Mouse (Mus musculus): Measurements from ENCODE around the gene Fam117a.

The Fam117a gene

DNA sequence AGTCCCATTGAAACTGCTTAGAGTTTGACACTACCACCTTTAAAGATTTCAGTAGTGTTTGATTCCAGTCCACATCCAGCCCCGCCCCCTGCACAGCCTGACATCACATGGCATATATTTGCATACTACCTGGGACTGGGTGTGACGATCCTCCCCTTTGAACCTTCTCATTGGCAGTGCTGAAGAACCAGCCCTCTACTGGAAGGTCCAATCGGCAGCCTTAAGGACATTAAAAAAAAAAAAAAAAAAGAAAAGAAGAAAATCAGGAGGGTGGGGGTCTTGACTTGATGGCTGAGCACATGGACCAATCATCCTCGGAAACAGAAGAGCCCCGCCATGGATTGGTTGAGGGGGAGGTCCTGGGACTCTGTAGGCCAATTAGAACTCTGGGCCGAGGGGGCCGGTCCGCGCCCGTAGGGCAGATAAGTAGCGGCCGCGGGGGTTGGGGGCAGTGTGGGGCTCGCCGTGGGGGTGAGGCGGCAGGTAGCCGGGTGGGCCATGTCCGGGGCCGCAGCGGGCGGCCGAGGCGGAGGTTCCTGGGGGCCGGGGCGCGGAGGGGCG, at the start of gene Fam117a:
Gene Fam117a (plus strand): TSS at position 451 of the 561 bp plus-strand sequence.
- peak; percentile 95 for DNase-seq (ENCODE audit: low read depth)

DNA sequence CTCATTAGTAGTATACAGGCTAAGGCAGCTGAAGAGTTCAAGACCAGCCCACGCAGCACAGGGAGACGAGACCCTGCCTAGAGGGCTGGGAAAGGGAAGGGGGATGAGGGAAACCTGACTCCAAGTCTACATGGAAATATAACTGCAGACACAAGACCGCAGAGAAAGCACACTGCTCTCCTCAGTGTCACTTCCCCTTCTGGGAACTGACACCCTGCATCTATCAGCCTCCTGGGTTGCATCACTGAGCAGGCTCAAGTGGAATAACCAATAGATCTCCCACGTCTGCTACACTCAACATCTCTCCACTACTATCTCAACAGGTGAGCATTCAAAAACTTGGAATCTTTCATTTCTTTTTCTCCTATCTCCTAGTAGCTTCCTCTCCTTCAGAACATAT, 44.8 kb upstream of the Fam117a start:
- no peak for DNase-seq (ENCODE audit: low read depth)

DNA sequence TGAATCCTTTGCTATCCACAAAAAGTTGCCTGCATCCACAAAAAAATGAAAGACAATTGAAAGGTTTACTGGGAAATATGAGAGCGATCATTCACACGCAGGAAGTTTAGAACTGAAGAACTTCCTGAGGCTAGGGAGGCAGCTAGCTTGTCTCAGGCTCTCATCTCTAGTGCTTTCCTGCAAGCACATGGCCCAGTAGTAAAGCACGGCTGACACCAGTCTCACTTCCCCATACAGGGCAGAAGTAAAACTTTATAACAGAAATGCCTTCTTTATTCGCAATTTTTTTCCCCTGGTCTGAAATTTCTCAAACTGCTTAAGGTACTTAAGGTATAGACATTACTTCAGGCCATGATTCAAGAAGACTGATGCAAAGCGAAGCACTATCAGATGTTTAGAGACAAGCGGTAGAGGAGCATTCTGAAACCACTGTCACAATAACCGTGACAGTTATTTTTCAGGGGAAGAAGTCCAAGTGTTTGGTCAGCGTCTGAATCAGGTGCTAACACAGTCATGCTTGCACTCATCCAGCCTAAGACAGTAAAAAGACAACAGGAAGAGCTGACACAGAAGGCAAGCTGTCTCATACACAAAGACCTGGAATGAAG, 43.7 kb upstream of the Fam117a start:
- DNase-seq (ENCODE audit: low read depth): no peak

DNA sequence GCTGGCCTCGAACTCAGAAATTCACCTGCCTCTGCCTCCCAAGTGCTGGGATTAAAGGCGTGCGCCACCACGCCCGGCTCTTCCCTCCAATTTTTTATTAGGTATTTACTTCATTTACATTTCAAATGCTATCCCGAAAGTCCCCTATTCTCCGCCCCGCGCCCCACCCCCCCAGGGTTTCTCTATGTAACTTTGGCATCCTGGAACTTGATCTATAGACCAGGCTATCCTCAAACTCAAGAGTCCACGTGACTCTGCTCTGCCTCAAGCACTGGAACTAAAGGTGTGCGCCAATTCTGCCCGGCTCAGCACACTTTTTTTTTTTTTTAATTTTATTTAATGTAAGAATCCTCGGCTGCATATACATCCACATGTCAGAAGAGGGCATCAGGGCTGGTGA, 41.1 kb upstream of the Fam117a start:
- no peak for DNase-seq (ENCODE audit: low read depth)

DNA sequence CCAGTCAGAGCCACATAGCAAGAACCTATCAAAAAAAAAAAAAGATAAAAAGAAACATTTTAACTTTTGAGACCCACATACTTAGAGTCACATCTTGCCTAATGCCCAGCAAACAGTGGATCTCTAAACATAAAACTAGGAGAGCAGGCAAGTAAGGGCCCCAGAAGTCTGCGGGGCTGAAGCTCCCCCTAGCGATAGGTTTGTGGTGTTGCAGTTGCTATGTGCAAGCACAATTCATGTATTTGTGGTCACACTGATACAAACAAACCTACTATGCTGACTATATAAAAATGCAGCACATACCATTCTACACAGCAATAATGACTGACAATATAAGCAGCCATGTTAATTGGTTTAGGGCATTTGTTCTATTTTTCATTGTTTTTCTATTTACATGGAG, 38.7 kb upstream of the Fam117a start:
- peak; percentile 74 for DNase-seq (ENCODE audit: low read depth)

DNA sequence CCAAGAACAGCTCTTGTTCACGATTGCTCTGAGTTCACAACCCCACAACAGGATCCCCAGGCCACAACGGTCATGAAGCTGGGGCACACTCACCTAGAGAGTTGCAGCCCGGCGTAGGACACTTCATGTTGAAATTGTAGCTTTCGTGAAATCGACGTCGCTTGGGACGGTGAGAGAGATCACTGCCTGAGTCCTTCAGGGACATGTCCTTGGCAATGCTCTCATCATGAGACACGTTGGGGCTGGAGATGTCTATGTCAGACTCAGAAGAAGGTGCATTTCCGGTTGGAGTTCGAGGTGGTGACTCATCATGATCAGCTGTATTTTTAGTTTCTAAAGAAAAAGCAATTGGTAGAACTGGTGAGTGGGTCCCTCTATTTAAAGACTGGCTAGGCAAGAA, 36.9 kb upstream of the Fam117a start:
- DNase-seq (ENCODE audit: low read depth): no peak

DNA sequence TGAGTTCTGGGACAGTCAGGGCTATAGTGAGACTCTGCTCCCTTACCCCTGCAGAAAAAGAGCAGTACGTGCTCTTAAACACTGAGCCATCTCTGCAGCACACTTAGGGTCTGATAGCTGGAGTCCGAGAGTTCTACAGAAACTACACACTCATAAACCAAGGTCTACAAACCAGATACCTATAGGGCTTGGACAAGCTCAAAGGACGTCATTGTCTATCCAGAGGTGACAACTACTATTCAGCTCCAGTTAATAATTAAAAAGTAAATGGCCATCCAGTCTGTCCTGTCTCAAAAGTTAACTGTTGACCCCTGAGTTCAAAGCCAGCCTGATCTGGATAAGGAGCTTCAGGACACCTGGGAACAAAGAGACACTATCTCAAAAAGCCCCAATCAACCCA, 35.0 kb upstream of the Fam117a start:
- DNase-seq (ENCODE audit: low read depth): no peak

DNA sequence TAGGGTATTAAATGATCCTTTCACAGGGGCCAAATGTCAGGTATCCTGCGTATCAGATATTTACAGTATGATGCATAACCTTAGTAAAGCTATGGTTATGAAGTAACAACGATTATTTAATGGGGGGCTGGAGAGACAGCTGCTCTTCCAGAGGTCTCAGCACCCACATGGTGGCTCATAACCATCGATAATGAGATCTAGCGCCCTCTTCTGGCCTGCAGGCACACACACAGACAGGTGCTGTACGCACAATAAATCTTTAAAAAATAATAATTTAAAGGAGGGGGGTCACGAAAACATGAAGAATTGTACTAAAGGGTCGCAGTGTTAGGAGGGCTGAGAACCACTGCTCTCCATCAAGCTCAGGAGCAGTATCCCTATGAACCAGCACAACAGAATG, 31.2 kb upstream of the Fam117a start:
- peak; percentile 47 for DNase-seq (ENCODE audit: low read depth)

DNA sequence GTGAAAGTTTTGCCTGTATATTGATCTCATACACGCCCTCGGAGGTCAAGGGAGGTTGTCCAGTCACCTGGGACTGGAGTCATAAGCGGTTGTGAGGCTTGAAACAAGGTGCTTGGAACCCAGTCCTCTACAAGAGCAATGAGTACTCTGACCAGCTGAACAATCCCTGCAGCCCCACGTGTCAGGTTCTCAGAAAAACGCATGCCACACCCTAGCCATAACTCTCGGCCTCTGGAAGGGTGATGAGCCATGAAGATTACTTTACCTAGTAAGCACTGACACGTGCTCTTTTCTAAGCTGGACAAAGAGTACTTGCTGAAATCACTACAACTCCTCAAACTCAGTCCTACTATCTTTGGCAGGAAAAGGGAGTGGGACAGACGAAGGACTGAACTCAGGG, 29.3 kb upstream of the Fam117a start:
- DNase-seq (ENCODE audit: low read depth): no peak

DNA sequence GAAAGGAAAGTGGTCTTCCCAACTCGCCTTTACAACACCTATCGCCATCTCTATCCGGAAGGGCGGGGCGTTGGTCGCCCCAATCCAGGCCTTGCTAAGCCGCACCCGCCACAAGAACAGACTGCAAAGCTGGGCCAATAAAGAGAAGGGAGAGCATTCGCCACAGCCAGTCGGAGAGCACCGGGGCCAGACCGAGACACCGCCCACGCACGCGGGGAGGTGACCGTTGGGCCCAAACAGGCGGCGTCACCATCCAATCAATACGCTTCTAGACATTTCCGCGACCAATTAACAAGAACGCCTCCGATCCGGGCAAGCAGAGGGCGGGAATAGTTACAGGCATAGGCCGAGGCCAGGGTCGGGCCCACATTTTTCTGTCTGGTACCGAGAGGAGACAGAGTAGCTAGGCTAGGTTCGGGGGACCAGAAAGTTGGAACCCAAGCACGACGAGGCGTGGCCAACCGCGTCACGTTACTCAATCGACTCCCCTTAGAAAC, 27.3 kb upstream of the Fam117a start:
- DNase-seq (ENCODE audit: low read depth): peak; percentile 97

DNA sequence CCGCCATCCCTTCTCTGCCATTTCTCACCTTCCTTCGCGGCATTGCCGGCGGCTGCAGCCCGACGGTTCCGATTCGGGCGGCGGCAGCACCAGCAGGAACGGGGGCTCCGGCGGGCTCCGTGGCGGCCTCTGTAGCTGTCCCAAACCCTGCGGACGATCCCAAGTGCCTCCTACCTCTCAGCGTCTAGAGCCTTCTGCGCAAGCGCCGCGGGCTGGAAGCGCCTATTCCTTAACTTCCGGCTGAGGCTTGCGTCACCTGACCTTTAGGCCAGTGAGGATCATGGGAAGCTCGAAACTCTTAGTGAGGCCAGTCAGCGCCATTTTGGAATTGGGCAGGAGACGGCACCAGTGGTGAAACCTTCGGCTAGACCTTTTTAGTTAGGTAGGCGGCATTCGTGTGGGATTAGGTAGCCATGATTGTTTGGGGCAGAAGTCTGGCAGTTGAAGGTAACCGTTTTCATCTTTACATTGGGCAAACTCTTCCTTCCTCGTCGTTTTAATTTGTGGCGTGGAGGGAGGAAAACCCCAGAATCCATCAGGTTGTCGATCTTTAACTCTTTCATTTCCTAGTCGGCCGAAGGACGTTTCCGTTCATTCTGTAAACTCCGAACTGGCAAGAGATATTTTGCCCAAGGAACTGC, 26.7 kb upstream of the Fam117a start, which contains the start of gene Kat7:
Gene Kat7 (minus strand): TSS at position 240 of the 641 bp plus-strand sequence.
- DNase-seq (ENCODE audit: low read depth): peak; percentile 98

DNA sequence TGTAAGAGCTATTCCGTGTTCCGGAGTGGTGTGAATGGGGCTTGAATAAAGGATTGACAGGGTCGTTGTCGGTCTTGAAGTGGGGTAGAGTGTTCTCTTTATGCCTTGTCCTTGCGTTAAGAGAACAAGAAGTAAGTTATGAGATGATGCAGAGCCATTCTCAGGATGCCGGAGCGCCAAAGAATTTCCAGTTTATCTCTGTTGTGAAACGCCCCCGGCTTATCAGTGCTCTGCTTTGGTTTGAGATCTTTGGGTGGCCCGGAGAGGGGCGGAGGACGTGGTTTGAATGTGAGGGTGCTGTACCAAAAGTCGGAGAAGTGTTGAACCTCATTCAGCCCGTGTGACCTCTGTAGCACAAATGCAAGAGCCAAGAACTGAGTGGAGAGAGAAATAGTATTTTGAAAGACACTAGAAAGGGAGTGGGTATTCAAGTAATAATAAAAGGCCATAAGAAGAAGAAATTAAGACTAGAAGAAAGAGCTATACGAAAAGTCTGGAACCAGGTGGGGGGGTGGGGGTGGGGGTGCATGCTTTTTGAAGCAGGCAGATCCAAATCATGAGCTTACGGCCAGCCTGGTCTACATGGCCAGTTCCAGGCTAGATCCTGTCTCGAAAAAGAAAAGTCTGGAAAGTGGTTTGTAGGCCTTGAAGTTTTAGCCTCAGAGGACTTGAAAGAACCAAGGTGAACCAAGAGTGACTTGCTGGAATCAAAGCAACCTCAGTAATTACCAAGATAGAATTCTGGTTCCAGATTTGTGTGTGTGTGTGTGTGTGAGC, 26.0 kb upstream of the Fam117a start:
- no peak for DNase-seq (ENCODE audit: low read depth)

DNA sequence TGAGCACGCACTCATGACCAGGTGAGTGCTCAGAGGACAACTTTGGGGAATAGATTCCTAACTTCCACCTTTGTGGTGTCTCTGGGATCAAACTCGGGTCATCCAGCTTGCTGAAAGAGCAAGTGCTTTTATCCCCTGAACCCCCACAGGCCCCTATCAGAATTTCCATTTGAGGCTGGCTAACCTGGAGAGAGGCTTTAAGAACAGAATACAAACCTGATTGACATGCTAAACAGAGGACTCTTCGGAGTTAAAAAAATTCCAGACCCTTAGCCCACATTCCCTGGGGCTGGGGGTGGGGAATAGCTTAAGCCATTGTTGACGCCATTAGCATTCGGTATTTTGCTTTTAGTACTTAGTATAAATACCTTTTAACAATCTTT, 25.4 kb upstream of the Fam117a start:
- DNase-seq (ENCODE audit: low read depth): no peak

DNA sequence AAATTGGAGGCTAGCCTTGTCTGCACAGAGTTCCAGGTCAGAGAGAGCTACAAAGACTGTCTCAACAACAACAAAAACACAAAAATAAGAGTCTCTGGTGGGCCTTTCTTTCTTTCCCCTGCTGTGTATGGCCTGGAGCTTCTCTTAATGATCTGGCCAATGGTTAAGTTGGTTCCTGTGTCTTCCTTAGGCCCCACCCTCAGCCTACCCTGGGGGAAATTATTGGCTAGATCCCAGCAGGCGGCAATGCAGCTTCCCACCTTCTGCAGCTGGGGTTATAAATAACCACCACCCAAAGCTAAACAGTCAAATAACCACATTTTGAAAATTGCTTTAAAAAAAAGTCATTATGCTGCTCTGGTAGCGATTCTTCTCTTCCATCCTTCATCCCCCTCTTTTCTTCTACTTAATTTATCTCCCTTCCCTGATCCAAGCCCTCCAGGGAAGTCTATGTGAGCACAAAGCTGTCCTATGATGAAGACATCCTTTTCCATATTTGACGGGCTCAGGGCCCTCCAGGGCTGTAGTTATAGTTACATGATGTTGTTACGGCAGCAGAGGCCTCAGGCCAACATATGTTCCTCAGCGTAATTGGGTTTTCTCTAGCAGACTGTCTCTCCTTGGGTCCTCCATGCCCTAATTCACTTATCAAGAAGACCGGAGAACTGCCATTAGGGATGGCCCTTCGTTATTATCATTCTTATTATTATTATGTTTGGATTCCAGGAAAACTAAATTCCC, 21.4 kb upstream of the Fam117a start:
- no peak for DNase-seq (ENCODE audit: low read depth)

DNA sequence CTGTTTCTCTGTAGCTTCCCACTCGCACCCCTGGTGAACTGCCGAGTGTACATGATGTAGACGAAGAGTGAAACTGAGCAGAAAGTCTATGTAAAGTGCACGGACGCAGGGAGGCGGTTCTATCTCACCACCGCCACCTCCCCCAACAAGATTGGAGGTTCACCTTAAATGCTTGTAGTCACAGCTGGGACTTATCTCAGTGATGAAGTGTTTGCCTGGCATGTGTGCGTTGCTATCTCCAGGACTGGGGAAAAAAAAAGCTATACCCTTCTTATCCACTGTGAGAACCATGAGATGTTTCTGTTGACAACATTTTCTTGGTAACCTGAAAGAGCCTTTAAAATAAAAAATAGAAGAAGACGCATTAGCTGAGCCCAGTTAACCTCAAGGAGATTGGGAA, 18.7 kb upstream of the Fam117a start:
- no peak for DNase-seq (ENCODE audit: low read depth)

DNA sequence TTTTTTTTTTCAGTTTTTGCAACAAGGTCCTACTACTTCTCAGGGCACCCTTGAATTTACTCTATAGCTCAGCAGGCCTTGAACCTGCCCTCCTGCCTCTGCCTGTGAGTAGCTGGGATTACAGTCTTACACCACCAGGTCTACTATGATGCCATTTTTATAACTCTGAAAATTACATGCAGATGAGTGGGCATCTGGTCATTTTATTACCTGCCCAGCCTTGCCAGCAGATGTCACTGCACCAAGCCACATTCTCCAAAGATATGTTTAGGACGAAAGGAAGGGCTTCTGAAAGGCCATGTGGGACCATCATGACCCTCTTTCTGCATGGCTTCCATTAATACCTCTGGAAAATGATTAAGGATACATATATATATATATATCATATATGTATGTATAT, 17.3 kb upstream of the Fam117a start:
- no peak for DNase-seq (ENCODE audit: low read depth)

DNA sequence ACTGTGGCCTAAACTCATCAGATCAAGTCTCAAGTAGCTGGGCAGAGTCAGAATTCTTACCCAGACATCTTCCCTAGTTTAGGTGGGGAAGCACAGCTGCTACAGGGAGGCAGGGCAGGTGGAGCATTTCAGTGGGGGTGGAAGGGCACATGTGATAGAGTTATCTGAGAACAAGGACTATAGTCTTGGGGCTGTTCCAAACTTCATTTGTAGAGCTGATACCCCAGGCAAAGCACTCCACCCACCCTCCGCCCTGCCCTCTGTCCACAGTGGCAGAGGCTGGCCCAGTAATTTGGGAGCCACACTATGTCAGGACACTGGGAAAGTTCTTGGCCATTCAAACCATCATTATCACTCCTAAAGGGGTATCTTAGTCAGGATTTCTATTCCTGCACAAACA, 16.8 kb upstream of the Fam117a start:
- no peak for DNase-seq (ENCODE audit: low read depth)

DNA sequence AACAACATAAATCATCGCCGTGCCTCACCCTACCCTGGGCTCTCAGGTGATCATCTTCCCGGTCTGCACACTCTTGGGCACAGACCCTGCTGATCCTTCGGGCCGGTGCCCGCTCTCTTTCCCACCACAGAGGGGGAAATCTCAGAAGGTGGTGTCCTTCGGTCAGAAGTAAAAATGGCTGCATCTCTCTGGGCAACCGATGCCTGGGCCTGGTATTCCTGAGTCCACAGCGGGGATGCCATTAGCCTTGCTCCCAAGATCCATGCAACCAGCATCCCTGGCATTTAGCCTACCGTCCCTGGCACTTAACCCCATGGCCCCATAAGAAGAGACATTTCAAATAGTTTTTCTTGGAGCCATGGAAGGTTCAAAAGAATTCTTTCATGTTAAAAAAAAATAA, 12.6 kb upstream of the Fam117a start:
- DNase-seq (ENCODE audit: low read depth): no peak

DNA sequence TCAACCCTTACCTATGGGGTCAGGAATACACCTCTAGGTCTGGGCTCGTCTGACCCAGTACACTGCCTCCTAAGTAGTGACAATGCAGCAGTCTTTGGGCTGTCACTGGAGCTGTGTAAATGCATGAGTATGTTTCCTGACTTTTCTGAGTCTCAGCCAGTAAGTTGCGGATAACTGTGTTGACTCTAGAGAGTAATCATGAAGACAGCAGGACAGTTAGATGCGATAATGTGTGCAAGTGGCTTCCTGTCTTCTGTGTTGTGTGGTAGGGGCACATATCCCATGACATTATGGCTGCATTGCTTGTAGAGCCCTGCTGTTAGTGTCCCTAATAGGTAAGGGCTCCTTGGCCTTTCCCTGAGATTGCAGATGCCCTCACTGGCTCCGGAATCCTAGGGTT, 11.0 kb upstream of the Fam117a start:
- no peak for DNase-seq (ENCODE audit: low read depth)

DNA sequence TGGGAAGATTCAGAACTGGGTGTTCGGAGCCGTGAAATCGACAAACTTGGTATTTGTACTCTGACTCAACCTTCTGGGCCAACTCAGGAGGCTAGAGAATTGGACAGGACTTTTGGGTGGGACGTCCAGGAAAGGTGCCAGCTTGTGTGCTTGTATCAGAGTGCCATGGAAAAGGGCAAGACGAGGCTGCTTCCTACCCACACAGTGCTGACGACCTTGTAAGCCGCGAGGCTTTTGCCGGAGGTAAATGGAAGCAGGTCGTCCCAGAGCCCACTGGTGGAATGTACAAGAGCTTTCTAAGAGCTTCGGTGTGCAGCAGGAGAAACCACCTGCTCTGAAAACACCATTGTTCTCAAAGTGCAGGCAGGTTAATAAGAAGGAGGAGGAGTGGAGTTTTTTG, 10.6 kb upstream of the Fam117a start:
- no peak for DNase-seq (ENCODE audit: low read depth)

DNA sequence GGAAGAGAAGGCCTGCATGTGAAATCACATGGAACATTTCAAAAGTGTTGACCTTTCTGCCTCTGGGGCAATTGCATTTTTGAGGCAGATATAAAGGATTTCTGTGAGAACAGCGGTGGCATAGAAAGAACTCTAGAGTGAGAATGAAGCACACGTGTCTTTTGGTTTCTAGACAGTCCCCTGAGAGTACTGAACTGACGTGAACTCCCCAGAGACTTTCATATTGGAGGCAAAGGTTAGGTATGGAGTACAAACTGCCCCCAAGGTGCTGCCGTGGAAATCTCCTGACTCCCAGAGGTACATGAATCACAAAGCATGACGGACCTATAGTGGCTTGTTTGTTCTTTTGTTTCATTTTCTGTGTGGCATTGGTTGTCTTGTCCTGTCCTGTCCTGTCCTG, 8.2 kb upstream of the Fam117a start:
- DNase-seq (ENCODE audit: low read depth): no peak

DNA sequence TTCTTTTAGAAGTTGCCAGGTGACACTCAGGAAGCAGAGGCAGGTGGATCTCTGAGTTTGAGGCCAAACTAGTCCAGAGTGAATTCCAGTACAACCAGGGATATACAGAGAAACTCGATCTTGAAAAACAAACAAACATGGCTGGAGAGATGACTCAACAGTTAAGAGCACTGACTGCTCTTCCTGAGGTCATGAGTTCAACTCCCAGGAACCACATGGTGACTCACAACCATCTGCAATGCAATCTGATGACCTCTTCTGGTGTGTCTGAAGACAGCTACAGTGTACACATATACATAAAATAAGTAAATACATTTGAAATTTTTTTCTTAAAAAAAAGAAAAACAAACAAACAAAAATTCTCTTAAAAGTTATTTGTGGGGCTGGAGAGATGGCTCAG, 6.2 kb upstream of the Fam117a start:
- no peak for DNase-seq (ENCODE audit: low read depth)

All from naive thymus-derived CD4-positive, alpha-beta T cell, adult 2 months (primary cell).